Comparison of ENCODE assay signal across 8 mouse cellular contexts in the genomic region with DNA sequence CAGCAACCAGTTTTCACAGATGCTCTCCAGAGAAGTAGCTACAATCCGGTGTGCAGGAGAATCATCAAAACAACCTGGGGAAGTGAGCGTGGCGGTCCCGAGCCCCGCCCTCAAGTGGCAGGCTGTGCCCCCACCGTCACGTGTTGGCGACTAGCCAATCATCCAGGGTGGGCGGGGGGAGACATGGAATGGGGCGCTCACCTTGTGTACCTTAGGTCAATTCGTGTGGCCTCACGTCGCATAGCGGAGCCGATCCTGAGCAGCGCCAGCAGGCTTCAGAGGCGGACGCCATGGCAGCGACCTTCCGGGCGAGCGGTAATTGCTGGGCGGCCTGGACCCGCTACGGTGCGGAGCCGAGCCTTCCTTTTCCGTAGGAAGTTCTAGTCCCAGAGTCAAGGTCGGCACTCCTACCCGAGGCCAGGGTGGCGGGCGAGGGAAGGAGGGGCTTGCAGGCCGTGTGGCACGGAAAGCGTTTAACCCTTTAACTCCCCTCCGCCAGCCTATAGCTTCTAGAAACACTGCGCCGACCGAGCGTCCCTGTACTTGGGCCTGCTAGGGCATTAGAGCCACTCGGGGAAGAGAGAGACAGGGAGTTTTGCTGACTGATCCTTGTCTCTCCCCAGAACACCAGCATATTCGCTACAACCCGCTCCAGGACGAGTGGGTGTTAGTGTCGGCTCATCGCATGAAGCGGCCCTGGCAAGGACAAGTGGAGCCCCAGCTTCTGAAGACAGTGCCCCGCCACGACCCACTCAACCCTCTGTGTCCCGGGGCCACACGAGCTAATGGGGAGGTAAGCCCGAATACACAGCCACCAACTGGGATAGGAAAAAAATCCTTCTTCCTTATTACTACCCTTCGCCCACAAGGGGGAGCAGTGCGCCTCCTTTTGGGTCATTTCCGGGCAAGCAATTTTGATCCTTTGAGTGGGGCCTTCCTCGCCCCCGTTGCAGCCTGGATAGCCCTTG. TPM values are rescaled to one million over a fixed set of nuclear protein-coding genes. Genes with fewer than 3 reads are reported as not detected.
DNase-seq lines count a peak whose midpoint lies in the region; ATAC-seq and TF ChIP-seq lines count a peak whose summit lies in the region.

Sigmar1 (minus strand) TSS at position 820 of the 968 bp plus-strand sequence.

- H3K9ac ChIP-seq in lung, embryonic 16.5 days (ENCODE audit: low read length), result peak within 1 kb of the TSS; percentile 86

- TF ChIP-seq CTCF in thymus, adult 2 months (IDR thresholded peaks at IDR 0.05; ENCODE audit: borderline replicate concordance, control insufficient read depth, extremely low read depth, insufficient read depth, low read length, poor library complexity), result peak; percentile 51; the same call in 1 of the 2 replicates

- peak; percentile 87 for DNase-seq in MN1 (ENCODE audit: low spot score)
- peak; percentile 91 for DNase-seq in cerebellum, adult 9-10 months
- peak; percentile 60 to 87 for DNase-seq in frontal cortex, adult 2 months (ENCODE audit: extremely low spot score in 1 of 2, low spot score in 1 of 2)
- DNase-seq in hindbrain, embryonic 10.5 days (ENCODE audit: low spot score), result peak; percentile 86
- DNase-seq in layer of hippocampus, adult 9-11 months, result peak; percentile 75
- peak; percentile 84 for DNase-seq in ovary, adult 18-20 months (ENCODE audit: low spot score)
- DNase-seq in thymus, adult 2 months, result peak; percentile 96

- peak within 1 kb of the TSS; percentile 87 for H3K27ac ChIP-seq in hindbrain, embryonic 10.5 days
- peak within 1 kb of the TSS; percentile 95 for H3K27ac ChIP-seq in lung, embryonic 16.5 days (ENCODE audit: low read length)
- peak within 1 kb of the TSS; percentile 63 for H3K27ac ChIP-seq in thymus, adult 2 months (ENCODE audit: control insufficient read depth, insufficient read depth, low read length)

- peak within 1 kb of the TSS; percentile 79 for H3K4me3 ChIP-seq in hindbrain, embryonic 10.5 days
- peak within 1 kb of the TSS; percentile 79 for H3K4me3 ChIP-seq in lung, embryonic 16.5 days (ENCODE audit: low read length)
- H3K4me3 ChIP-seq in thymus, adult 2 months (ENCODE audit: control insufficient read depth, insufficient read depth, low read length), result peak within 1 kb of the TSS; percentile 93

- WGBS in hindbrain, embryonic 10.5 days, result under 1% methylated on average over 57 of the region's 57 CpGs
- WGBS in lung, embryonic 16.5 days, result under 1% methylated on average over 57 of the region's 57 CpGs
- under 1% methylated on average over 57 of the region's 57 CpGs for WGBS in thymus, adult 2 months

- peaks cover 6% of the 10 kb centered on the region; the same call in 1 of the 2 replicates for H3K36me3 ChIP-seq in hindbrain, embryonic 10.5 days
- H3K36me3 ChIP-seq in lung, embryonic 16.5 days (ENCODE audit: control insufficient read depth, insufficient read depth, low read length), result no peaks in the 10 kb centered on the region
- peaks cover 6% of the 10 kb centered on the region for H3K36me3 ChIP-seq in thymus, adult 2 months (ENCODE audit: control insufficient read depth, insufficient read depth, low read length)

- H3K9me3 ChIP-seq in hindbrain, embryonic 10.5 days, result no peaks in the 10 kb centered on the region
- H3K9me3 ChIP-seq in lung, embryonic 16.5 days (ENCODE audit: control insufficient read depth, low read length), result no peaks in the 10 kb centered on the region

- H3K27me3 ChIP-seq in hindbrain, embryonic 10.5 days (ENCODE audit: insufficient read depth, poor library complexity, severe bottlenecking), result 0 out of 2 replicates have a peak, but pooled peaks cover 8% of the 10 kb centered on the region
- H3K27me3 ChIP-seq in lung, embryonic 16.5 days (ENCODE audit: control insufficient read depth, insufficient read depth, low read depth, low read length), result no peaks in the 10 kb centered on the region
- H3K27me3 ChIP-seq in thymus, adult 2 months (ENCODE audit: control insufficient read depth, insufficient read depth, low read length), result no peaks in the 10 kb centered on the region

- peak; percentile 86 for TF ChIP-seq POLR2A in thymus, adult 2 months (IDR thresholded peaks at IDR 0.05; ENCODE audit: control insufficient read depth, extremely low read depth, insufficient read depth, low read length, poor library complexity)

- peak; percentile 71 for ATAC-seq in lung, embryonic 16.5 days (ENCODE audit: low read depth)

- peaks cover 38% of the 10 kb centered on the region for H3K4me1 ChIP-seq in hindbrain, embryonic 10.5 days (replicated peaks)
- peaks cover 18% of the 10 kb centered on the region for H3K4me1 ChIP-seq in lung, embryonic 16.5 days (replicated peaks; ENCODE audit: control insufficient read depth, insufficient read depth, low read length)
- H3K4me1 ChIP-seq in thymus, adult 2 months (replicated peaks; ENCODE audit: control insufficient read depth, insufficient read depth, low read length), result peaks cover 18% of the 10 kb centered on the region

- H3K4me2 ChIP-seq in lung, embryonic 16.5 days (ENCODE audit: low read depth, low read length), result peak within 1 kb of the TSS; percentile 93

RNA-seq across cellular contexts. Expression of gene Sigmar1, which starts in this region (rescaled TPM):
- polyA plus RNA-seq in frontal cortex, adult 2 months (2012; rRNA removed), result 60.9 TPM in 2 replicates
- polyA plus RNA-seq in hindbrain, embryonic 10.5 days (2016; fragmentation: Nextera tagmentation; extraction: Ambion mirVana), result 77.4 and 89.4 TPM in 2 replicates
- polyA plus RNA-seq in lung, embryonic 16.5 days (2015; fragmentation: Nextera tagmentation; extraction: Ambion mirVana), result 69.9 and 72.2 TPM in 2 replicates
- 57.5 and 65.6 TPM in 2 replicates for polyA plus RNA-seq in thymus, adult 2 months (2012; rRNA removed)

Comparison
In these comparisons a context has a peak if more than half of its experiments do, and no peak if none do; other contexts are left out.
1. Peak in every context shown above with its lines: DNase-seq, ATAC-seq, H3K4me3 ChIP-seq and H3K27ac ChIP-seq.